Mouse (Mus musculus) bone marrow, adult 2 months (tissue): ENCODE measurements around the gene Sstr3.

Experiments used
- CTCF ChIP-seq: fragments of 200-500 bp; IDR thresholded peaks from 2 replicates; pipeline ENCODE4 v1.5.1; 2011; ENCODE audit warnings: low read length, control low read depth; ENCODE audit not compliant: control insufficient read depth, insufficient read depth
- POLR2A ChIP-seq: fragments of 200-500 bp; IDR thresholded peaks from 2 replicates; pipeline ENCODE4 v1.6.1; 2011; ENCODE audit warnings: low read depth, mild to moderate bottlenecking, control low read depth, low read length, borderline replicate concordance; ENCODE audit not compliant: control insufficient read depth

- TF ChIP-seq CTCF (no peak), POLR2A (no peak)
These were observed 3.8 kb upstream of the Sstr3 start for GRCm38 (mm10) chr15:78548336-78548665.
